Mouse (Mus musculus): Measurements from ENCODE around the gene Bend6.

Bend6 gene

DNA sequence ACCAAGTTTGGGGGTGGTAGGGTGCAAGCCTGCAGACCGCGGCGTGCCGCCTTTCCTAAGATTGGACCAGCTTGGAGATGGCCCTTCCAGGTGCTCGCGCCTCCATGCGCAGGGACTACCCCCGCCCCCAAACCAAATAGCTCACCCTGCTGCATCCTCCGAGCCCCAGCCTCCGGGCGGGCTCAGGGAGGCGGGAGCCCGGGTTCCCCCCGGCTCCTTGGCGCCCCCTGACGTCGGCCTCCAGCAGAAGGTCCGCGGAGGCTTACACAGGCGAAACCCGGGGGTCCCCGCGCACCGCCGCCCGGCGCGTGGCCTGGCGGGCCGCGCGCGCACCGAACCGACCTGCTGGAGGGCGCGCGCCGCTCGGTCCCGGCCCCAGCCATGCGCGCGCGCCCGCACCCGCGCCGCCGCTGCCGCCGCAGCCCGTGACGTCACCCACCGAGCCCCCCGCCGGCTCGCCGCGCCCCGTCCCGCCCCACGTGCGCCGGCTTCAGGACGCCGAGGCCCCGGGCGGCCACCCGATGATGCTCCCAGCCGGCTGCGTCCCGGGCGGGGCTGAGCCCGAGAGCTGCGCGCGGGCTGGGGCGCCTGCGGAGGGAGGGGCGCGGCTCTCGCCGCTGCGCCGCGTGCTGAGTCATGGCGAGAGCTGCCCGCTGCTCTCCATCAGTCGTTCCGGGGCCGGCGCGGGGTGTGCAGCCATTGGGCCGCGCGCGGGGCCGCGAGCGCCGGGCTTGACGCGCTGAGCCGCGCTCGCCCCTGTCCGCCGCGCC, at the start of gene Bend6:
Bend6 (minus strand) TSS at position 396 of the 770 bp plus-strand sequence.
- DNase-seq (ENCODE audit: low spot score) = no peak

DNA sequence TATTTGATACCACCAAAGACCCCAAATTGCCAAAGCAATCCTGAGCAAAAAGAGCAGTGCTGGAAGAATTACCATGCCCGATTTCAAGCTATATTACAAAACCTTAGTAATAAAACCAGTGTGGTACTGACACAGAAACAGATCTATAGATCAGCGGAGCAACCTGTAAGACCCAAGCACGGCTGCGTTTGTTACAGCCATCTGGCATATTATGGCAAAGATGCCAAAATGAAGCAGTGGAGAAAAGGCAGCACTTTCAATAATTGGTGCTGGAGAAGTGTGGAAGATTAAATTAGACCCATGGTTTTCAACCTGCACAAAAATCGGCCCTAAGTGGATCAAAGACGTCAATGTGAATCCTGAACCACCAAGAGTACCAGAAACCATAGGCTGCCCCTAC, 48.0 kb upstream of the Bend6 start:
- DNase-seq (ENCODE audit: low spot score) = no peak

DNA sequence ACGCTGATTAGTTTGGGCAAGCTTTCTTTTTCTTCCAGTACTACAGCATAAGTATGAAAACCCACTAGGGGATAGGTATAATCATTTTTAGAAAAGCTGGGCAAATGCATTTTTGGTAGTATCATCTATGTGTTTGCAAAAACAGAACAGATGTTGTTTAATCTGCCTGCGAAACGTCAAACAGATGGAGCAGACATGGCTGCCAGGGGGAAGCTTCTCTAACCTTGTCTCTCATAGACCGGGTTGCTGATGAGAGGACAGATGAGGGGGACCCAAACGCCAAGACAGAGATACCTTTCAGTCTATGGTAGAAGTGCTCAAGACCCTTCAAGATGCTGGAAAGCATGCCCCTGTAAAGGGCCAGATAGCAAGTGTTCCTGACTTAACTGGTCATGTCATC, 40.9 kb upstream of the Bend6 start:
- DNase-seq (ENCODE audit: low spot score) = no peak

DNA sequence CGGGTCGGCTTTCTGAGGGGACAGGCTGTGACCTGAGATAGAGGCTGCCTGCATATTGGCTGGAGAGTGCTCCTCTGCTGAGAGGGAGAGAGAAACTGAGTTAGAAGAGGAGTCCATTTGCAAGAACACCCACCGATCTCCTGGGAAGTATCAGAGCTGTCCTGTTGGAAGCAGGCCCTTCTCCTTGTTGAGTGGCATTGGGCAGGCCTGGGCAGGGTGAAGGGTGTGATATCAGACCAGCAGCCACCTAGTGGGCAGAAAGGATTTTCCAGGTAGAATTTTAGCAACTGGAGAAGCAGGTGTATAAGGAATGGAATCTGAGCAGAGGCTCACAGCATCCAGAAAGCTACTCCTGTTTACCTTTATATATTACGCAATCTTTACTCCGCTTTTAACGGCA, 40.2 kb upstream of the Bend6 start:
- no peak for DNase-seq (ENCODE audit: low spot score)

DNA sequence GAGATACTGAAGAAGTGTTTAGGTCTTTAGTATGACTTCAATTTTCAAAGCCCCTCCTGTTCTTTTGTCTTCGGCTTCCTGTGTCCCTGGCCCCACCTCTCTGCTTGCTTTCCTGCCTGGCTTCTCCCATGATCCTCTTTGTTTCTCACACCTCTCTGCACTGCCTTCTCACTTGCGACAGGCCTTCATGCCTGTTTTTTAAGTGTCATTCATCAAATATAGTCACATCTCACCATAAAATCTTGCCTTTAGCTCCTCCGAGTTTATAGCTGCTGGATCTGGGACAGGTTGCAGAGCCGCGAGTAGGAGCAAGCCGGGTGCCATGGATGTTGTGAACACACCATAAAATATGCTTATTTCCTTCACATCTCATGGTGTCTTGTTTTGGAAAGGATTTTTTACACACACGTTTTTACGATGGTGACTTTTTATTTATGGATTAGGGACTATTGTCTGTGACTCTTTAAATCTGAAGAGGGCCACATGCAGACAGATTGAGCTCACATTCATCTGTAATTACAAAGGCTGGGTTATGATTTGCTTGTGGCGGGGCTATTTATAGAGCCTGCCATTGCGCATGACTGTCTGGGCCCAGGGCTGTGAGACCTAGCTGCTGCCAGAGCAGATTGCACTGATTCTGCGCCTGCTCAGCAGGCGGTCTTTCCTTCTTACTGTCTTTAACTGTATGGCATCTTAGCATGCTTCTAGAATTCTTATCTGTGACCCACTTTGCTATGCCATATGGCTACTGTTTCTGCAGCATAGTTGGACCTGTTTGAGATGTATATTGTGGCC, 39.2 kb upstream of the Bend6 start:
- DNase-seq (ENCODE audit: low spot score) = no peak

DNA sequence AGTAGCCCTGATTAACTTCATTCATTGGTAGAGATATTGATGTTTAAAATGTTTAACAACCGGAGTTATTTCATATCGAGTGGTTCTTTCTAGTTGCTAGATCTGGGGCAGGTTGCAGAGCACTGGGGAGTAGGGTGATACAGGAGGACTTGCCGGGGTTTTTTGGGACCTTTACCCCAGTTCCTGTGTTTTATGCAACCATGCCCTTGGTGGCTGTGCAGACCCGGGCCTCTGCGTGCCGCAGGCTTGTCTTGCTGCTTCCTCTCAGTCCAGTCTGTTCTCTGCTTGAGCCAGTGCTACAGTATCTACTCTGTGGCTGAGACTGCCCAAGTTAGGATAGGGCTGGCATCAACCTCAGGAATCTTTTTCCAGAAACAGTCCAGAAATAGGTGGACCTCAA, 38.1 kb upstream of the Bend6 start:
- no peak for DNase-seq (ENCODE audit: low spot score)

DNA sequence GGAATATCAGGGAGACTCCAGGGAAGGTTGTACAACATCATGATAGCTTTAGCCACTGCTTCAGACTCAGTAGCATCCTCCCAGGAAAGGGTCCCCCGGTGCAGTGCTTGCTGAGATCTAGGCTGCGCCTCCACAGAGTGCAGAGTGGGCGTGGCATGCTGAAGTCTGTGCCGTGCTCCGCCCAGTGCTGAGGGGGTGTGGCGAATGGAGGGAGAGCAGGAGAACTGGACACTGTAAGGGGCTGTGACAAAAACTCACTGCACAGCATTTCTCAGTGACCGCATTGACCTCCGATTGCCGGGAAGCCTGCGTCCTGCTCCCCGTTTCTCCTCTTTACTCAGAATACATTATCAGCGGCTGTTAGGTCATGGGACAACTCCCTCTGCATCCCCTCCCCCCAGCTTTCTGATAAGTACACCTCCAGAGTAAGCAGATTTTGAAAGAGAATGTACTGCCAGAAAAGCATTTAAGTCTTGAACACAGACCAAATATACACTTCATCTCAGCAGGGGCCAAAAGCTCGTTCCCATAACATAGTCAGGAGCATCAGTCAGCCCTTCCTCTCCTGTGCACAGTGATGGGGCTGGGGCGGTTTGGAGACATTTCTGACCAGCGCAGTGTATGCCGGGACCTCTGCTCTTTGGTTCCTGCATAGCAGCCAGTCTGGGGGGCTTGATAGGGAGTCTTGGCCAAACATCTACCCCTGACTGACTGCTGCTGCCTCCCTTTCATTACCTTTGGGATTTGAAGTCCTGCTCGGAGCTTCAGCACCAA, 37.5 kb upstream of the Bend6 start:
- DNase-seq (ENCODE audit: low spot score) = no peak

DNA sequence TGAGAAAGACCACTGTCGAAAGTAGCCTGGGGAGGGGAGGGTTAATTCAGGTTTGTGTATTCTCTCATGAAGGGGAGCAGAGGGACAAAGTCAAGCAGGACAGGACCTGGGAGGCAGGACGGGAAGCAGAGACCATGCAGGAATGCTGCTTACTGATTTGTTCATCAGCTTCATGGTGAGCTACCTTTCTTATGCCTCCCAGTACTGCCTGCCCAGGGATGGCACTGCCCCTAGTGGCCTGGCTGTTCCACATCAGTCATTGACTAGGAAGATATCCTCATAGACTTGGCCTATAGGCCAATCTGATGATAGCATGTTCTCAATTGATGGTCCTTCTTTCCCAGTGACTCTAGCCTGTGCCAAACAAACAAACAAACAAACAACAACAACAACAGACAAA, 36.3 kb upstream of the Bend6 start:
- no peak for DNase-seq (ENCODE audit: low spot score)

DNA sequence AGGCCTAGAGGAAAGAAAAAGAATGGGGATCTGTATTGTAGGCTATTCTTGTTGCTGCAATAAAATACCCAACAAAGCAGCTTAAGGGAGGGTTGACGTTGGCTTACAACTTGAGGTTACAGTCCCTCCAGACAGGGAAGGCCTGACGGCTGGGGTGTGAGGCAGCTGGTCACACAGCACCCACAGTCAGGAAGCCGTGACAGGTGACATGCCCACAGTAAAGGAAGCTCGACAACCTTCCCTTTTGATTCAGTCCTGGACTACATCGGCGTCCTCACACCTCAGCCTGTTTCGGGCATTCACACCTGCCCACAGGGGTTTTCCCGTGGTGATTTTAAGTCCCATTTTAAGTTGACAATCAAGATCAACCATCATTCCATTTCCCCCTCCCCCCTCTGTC, 35.0 kb upstream of the Bend6 start:
- DNase-seq (ENCODE audit: low spot score) = no peak

DNA sequence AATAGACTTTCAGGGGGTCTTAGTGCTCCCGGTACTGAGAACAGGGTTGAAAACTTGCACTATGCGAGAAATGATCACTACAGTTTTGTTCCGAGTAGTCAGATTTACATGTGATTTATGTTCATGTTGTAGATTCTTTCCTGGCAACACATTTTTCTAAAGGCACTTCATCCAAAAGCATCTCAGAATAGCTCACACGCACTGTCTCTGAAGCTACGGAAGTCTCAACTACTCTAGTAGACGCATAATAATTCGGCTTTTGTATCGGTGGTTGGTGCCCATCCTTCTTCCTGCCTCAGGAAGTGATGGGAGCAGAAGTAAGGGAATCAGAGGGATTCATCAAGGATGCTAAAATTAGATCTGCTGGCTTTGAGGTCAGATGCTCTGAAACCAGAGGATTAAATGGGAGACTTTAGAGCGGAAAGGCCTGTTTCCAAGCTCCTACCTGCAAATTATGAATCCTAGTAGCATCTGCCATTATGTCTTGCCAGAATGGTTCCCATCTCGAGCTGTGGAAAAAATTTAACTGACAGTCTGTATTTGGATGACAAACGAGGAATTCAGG, 32.8 kb upstream of the Bend6 start:
- no peak for DNase-seq (ENCODE audit: low spot score)

DNA sequence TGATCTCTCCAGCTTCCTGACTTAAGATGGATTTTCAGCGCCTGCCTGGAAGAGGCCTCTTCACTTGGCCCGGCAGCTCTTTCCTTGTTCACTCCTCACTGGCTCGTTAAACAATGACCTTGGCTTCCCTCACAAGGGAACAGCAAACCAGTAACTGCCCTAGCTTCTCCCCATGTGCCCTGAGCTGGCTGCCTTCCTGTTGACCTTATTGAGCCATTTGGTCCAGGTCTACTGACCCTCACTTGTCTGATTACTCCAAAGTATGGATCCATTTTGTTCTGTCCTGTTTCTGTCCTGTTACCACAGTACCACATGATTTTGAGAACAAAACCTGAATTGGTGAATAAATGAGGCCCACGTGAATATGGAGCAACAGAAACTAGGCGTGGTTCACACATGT, 32.2 kb upstream of the Bend6 start:
- no peak for DNase-seq (ENCODE audit: low spot score)

DNA sequence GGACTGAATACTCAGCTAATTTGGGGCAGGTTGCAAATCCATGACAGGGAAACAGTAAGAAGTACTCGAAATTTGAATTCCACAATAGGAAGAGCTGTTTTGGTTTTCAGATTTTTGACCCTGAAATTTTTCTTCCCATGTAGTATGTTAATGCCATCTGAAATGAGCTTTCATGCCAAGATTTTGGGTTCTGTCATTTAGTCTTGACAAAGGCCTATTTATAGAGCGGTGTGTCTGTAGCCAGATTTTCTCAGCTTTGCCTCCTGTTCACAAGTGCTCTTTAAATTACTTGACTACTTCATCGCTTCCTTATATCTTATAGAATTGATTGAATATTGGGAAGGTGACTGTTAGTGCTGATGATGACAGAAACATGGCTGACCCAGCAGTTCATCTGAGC, 28.3 kb upstream of the Bend6 start:
- DNase-seq (ENCODE audit: low spot score) = no peak

DNA sequence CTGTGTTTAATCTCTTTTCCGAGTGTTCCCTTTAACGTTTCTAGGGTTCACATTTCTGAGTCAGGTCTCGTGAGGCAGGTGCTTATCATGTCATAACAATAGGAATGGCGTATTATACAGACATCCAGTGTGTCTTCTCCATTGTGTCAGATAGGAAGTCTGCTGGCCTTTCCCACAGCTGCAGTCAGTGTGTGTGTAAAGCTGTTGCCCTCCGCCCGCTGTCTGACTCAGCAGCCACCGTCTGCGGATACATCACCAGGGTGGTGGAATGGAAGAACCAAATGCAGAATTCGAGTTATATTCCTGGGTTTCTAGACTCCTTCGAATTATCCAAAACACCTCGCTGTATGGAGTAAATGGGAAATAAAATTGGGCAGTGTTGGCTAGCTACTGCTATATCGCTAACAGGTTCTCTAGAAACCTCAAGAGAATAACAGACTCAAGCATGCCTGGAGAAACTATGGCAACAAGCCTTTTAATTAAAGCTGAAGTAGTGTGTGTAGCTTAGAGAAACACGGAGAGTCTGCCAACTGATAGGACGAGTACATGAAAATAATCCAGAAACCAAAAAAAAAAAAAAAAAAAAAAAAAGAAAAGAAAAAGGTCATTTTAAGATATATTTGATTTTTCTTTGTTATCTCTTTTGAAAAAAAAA, 25.4 kb upstream of the Bend6 start:
- DNase-seq (ENCODE audit: low spot score) = no peak

DNA sequence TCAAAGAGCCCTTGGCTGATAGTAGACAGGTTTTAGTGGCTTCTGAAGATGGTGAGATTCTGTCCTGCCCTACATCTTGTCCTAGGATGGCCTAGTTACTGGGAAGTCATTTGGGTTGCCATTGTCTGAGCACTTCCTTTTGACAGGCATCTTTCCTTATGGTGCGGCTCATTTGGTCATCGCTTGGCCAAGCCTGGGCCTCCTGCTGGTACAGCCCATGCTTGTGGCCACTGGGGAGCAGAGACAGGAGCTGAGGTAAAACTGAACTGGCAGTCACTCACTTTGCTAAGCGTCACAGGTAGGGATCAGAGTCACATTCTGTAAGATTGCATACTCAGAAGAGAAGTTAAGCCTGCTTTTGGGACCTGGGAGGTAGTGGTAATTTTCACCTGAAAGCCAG, 24.6 kb upstream of the Bend6 start:
- no peak for DNase-seq (ENCODE audit: low spot score)

DNA sequence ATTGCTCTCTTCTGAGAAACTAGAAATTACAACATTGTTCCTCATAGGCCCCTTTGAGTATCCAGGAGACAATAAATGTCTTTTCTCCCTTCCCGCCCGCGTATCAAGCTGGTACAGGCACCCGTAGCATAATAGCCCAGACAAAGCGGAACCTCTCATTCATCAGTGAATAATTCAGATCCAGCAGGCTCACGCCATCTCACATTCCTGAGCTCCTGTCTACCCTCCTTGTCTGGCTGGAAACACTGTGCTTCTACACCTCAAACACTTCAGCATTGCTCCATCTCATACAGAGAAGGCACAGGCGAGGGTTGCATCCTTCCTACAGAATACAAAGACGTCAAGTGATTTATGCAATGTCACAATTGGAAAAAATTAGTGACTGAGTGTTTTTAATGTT, 24.2 kb upstream of the Bend6 start:
- DNase-seq (ENCODE audit: low spot score) = no peak

DNA sequence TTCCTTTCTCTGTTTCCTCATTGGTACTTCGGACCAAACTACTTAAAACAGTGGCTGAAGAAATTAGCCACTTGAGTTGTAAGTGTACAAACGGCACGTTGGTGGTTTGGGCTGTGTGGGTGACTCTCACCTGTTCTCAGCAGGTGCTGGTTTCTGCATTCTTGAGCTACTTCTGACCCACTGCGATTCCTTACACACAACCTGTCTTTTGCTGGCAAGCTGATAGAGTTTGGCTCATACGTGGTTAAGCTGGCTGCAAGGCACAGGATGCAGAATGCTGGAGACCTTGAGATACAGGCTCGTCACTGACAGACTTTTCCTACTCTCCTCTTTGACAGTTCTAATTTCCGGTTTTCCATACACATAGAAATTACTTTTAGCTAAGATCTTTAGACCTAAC, 19.9 kb upstream of the Bend6 start:
- no peak for DNase-seq (ENCODE audit: low spot score)

DNA sequence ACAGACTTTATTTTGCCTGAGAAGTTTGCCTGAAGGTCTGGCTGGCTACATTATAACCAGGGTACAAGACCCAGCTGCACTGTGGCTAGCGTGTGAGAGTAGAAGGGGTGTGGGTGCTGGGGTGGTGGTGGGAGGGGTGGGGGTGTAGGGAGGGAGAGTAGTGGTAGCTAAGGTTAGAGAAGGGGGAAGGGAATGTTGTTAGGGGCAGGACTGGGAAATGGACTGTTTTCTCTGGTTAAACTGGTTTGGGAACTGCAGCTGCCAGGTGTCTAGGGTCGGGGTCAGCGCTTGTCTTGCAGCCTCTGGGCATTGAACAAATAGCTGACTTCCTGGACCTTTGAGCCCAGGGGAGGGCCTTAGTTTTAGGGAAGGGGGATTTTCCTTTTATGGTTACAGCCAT, 17.7 kb upstream of the Bend6 start:
- no peak for DNase-seq (ENCODE audit: low spot score)

DNA sequence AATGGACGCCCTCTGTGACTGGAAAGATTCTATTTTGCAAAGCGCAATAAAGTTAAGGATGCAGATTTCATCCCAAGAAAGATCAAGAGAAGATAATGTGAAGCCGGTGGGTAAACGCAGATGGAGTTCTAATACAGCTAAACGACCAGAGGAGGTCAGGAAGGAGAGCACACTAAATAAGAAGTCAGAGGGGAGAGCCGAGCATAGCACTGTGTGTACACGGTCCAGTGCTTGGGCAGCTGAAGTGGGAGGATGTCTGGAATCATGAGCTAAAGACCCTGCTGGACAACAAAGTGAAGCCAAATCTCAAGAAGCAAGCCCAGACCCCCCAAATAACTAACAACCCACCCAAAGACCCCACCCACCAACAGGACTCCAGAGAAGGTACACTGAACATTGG, 15.4 kb upstream of the Bend6 start:
- DNase-seq (ENCODE audit: low spot score) = no peak

DNA sequence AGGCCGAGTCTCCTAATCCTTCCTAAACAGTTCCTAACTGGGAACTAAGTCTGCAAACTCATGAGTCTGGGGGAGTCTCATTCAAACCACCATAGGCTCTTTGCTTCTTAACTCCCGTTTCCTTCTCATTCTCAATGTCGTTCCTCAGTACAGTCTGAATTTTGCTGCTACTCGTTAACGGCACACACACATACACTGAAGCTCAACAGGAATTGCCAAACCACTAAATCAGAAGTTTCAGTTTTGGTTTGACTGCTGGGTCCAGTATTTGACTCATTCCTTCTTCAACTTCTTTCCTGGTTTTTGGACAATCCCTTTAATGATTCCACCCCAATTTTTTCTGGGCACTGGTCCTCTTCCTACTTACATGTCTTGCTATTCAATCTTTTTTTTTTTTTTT, 8.9 kb upstream of the Bend6 start:
- DNase-seq (ENCODE audit: low spot score) = no peak

DNA sequence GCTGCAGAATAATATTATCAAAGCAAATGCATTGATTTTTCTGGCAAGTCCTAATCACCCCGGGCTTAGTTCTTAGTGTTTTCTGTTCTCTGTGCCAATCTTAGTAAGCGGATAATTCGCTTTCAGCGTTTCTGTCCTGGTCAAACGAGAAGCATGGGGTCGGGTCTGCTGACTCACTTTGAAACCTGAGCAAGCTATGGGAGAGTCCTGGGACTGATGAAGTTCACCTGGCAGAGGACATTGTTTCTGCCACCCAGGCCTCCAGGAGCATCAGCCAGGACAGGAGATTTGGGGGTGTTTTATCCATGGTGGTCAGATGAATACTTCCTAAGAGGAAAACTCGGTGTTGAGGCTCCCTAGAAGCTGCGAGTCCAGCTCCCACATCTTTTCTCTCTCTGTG, 4.0 kb upstream of the Bend6 start:
- DNase-seq (ENCODE audit: low spot score) = no peak

DNA sequence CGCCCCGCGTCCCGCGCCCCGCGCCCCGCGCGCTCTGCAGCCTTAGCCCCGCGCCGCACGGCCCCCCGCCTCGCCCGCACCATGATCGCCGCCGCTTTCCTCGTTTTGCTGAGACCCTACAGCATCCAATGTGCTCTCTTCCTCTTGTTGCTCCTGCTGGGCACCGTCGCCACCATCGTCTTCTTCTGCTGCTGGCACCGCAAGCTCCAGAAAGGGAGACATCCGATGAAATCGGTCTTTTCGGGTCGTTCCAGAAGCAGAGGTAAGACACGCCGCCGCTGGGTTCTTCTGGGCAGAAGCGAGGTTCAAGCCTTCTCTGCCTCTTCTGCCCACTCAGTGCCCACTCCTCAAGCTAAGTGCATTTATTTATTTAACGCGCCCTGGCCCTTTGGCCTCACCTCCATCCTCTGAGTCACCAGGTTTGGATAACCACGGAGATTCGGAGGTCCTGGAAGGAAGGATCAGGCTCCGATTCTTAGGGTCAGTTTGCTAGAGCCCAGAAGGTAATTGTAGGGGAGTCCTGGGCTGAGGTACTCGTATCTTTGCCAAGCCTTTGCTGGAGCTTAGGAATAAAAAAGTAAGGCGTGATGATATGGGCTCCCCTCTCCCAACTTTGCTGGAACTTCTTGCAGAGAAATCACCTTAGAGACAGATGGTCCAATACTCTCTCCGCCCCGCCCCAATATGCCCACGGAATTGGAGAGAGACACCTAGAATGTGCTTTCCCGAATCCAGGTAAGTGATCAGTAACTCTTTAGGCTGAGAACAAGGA, 761 bp upstream of the Bend6 start, which contains the start of gene Dst:
Dst (plus strand) TSS at position 35 of the 772 bp plus-strand sequence.
- DNase-seq (ENCODE audit: low spot score) = no peak

Data from ovary, postnatal 10 days (tissue).